20 mouse cellular contexts compared by ENCODE assay signal in genomic region chr10:12489551-12490177, GRCm38 (mm10).
DNase-seq lines count a peak whose midpoint lies in the region; ATAC-seq and TF ChIP-seq lines count a peak whose summit lies in the region.
"Had no signal": no experiment of that assay in that cellular context is flagged by ENCODE, and none has a peak within 500 bp of the region (broad histone marks: within the 10 kb centered on the region; RNA-seq: fewer than 3 reads in every experiment).

No protein-coding gene starts in this region.

- 40% methylated on average over 4 of the region's 4 CpGs for WGBS in midbrain, embryonic 10.5 days
- WGBS in midbrain, embryonic 16.5 days, result 34% methylated on average over 4 of the region's 4 CpGs
- WGBS in midbrain, embryonic 12.5 days, result 38% methylated on average over 4 of the region's 4 CpGs
- 80% methylated on average over 4 of the region's 4 CpGs for WGBS in lung, adult 2 months

- ATAC-seq in midbrain, embryonic 16.5 days, result no peak
- 0 out of 2 replicates have a peak, but pooled peaks have one; percentile 15 for ATAC-seq in common myeloid progenitor, adult 5-6 weeks (replicated peaks; ENCODE audit: low read depth, poor library complexity, severe bottlenecking)
- ATAC-seq in midbrain, embryonic 12.5 days (ENCODE audit: low FRiP score, low read depth), result peak; percentile 56
- ATAC-seq: inflammation-experienced regulatory T-cells, adult 6 months; Patski had no signal

- no peak overlapping the region for H3K4me2 ChIP-seq in midbrain, embryonic 16.5 days (ENCODE audit: low read length)
- no peak overlapping the region for H3K4me2 ChIP-seq in midbrain, embryonic 12.5 days (replicated peaks)
- H3K4me2 ChIP-seq: heart, embryonic 13.5 days; limb, embryonic 12.5 days had no signal

- H3K9ac ChIP-seq in midbrain, embryonic 16.5 days (ENCODE audit: low read depth, low read length), result no peak overlapping the region
- no peak overlapping the region for H3K9ac ChIP-seq in midbrain, embryonic 12.5 days (replicated peaks)
- H3K9ac ChIP-seq: heart, embryonic 13.5 days; limb, embryonic 12.5 days had no signal

- TF ChIP-seq CTCF in lung, adult 2 months (IDR thresholded peaks at IDR 0.05; ENCODE audit: insufficient read depth, low read length), result no peak

- DNase-seq in cerebellum, postnatal 10 days, result peak; percentile 63 to 65
- no peak for DNase-seq in cerebellum, adult 11 months
- peak; percentile 20 for DNase-seq in midbrain, embryonic 10.5 days (ENCODE audit: low spot score)
- no peak for DNase-seq in frontal cortex, postnatal 14 days (ENCODE audit: low spot score in 2 of 2)
- no peak for DNase-seq in lung, adult 2 months
- DNase-seq: cerebellum, adult 11-12 months; embryo, embryonic 11 days; gastrocnemius, postnatal 10 days; right cerebral cortex, postnatal 14 days; thymus, adult 2 months had no signal

- no peak for TF ChIP-seq POLR2A in lung, adult 2 months (IDR thresholded peaks at IDR 0.05; ENCODE audit: borderline replicate concordance, extremely low read depth, low read depth, low read length)

- no peaks in the 10 kb centered on the region for H3K27me3 ChIP-seq in midbrain, embryonic 10.5 days (ENCODE audit: low read depth, poor library complexity, severe bottlenecking)
- H3K27me3 ChIP-seq in midbrain, embryonic 16.5 days (ENCODE audit: control insufficient read depth, insufficient read depth, low read depth, low read length), result no peaks in the 10 kb centered on the region
- no peaks in the 10 kb centered on the region for H3K27me3 ChIP-seq in midbrain, embryonic 12.5 days
- H3K27me3 ChIP-seq: heart, embryonic 13.5 days; limb, embryonic 12.5 days; Patski had no signal

- H3K9me3 ChIP-seq in midbrain, embryonic 10.5 days (replicated peaks), result no peaks in the 10 kb centered on the region
- no peaks in the 10 kb centered on the region for H3K9me3 ChIP-seq in midbrain, embryonic 16.5 days (replicated peaks; ENCODE audit: control insufficient read depth, low read length, poor library complexity, severe bottlenecking)
- no peaks in the 10 kb centered on the region for H3K9me3 ChIP-seq in midbrain, embryonic 12.5 days
- H3K9me3 ChIP-seq: heart, embryonic 13.5 days; limb, embryonic 12.5 days had no signal

- 0 out of 2 replicates have a peak overlapping the region, but pooled peaks have one; percentile 50 for H3K27ac ChIP-seq in midbrain, embryonic 10.5 days (replicated peaks)
- H3K27ac ChIP-seq in midbrain, embryonic 16.5 days (ENCODE audit: low read length), result no peak overlapping the region
- no peak overlapping the region for H3K27ac ChIP-seq in midbrain, embryonic 12.5 days (replicated peaks)
- H3K27ac ChIP-seq: heart, embryonic 13.5 days; kidney, postnatal 0 days; limb, embryonic 12.5 days; macrophage had no signal

- peaks cover 28% of the 10 kb centered on the region for H3K4me1 ChIP-seq in midbrain, embryonic 10.5 days
- H3K4me1 ChIP-seq in midbrain, embryonic 16.5 days (ENCODE audit: control insufficient read depth, insufficient read depth, low read length), result peaks cover 5% of the 10 kb centered on the region; the same call in 1 of the 2 replicates
- H3K4me1 ChIP-seq in midbrain, embryonic 12.5 days, result peaks cover 16% of the 10 kb centered on the region
- H3K4me1 ChIP-seq in lung, adult 2 months (ENCODE audit: control insufficient read depth, insufficient read depth, low read length), result no peaks in the 10 kb centered on the region; the same call in 1 of the 2 replicates
- H3K4me1 ChIP-seq: heart, embryonic 13.5 days had no signal

- no peak overlapping the region for H3K4me3 ChIP-seq in midbrain, embryonic 10.5 days
- no peak overlapping the region for H3K4me3 ChIP-seq in midbrain, embryonic 16.5 days (ENCODE audit: low read depth, low read length)
- no peak overlapping the region for H3K4me3 ChIP-seq in midbrain, embryonic 12.5 days
- H3K4me3 ChIP-seq in lung, adult 2 months (replicated peaks; ENCODE audit: extremely low read depth, low read depth, low read length), result no peak overlapping the region
- H3K4me3 ChIP-seq: erythroblast, embryonic 14.5 days; heart, embryonic 13.5 days; limb, embryonic 12.5 days had no signal

- H3K36me3 ChIP-seq in midbrain, embryonic 10.5 days, result no peaks in the 10 kb centered on the region
- H3K36me3 ChIP-seq in midbrain, embryonic 16.5 days (ENCODE audit: control insufficient read depth, insufficient read depth, low read length), result no peaks in the 10 kb centered on the region
- no peaks in the 10 kb centered on the region for H3K36me3 ChIP-seq in midbrain, embryonic 12.5 days

Comparison
In these comparisons a context has a peak if more than half of its experiments do, and no peak if none do; other contexts are left out.
1. DNase-seq: peak in cerebellum, postnatal 10 days (2 of 2) and midbrain, embryonic 10.5 days (single experiment); none in cerebellum, adult 11 months (single experiment), frontal cortex, postnatal 14 days (0 of 2) and lung, adult 2 months (single experiment).